Mouse (Mus musculus): ENCODE results near the gene Tspan5. TPM values are rescaled to one million over a fixed set of nuclear protein-coding genes. Genes with fewer than 3 reads are reported as not detected.
A peak's percentile ranks its signal among the peaks of the same experiment; 100 is the strongest.

Tspan5 gene
- polyA plus RNA-seq, 1 experiment from 2014 or later, result 14.3 TPM

DNA sequence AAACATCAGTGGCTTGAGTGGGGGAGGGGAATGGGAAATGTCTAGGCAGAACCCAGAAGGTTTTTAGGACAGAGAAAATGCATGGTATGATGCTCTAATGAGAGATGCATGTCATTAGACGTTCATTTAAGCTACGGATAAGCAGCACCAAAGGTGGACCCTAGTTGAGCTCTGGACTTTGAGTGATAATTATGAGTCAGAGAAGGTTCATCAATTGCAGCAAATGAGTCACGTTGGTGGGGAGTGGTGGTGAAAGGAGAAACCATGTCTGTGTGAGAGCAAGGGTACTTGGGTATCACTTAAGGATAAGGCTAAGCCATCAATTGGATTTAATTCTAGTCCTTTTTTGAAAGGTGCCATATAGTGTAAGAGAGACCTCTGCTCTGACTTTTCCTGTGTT, 1.7 kb upstream of the Tspan5 start:
- H3K4me2 ChIP-seq (ENCODE audit: low read depth, low read length), result no peak overlapping the region
- no peak for ATAC-seq (replicated peaks; ENCODE audit: extremely low read depth, insufficient read depth, low FRiP score)
- 73% methylated on average over 3 of the region's 3 CpGs for WGBS
- peaks cover 6% of the 10 kb centered on the region for H3K4me1 ChIP-seq (ENCODE audit: control insufficient read depth, insufficient read depth, low read length)
- no peak overlapping the region for H3K9ac ChIP-seq (ENCODE audit: low read length)
- H3K9me3 ChIP-seq (replicated peaks; ENCODE audit: control insufficient read depth, low read length), result no peaks in the 10 kb centered on the region
- no peak overlapping the region for H3K4me3 ChIP-seq (ENCODE audit: low read length)
- H3K27me3 ChIP-seq (ENCODE audit: control insufficient read depth, insufficient read depth, low read length), result peaks cover 7% of the 10 kb centered on the region; the same call in 1 of the 2 replicates
- no peak overlapping the region for H3K27ac ChIP-seq (ENCODE audit: low read length)
- H3K36me3 ChIP-seq (ENCODE audit: control insufficient read depth, insufficient read depth), result no peaks in the 10 kb centered on the region

DNA sequence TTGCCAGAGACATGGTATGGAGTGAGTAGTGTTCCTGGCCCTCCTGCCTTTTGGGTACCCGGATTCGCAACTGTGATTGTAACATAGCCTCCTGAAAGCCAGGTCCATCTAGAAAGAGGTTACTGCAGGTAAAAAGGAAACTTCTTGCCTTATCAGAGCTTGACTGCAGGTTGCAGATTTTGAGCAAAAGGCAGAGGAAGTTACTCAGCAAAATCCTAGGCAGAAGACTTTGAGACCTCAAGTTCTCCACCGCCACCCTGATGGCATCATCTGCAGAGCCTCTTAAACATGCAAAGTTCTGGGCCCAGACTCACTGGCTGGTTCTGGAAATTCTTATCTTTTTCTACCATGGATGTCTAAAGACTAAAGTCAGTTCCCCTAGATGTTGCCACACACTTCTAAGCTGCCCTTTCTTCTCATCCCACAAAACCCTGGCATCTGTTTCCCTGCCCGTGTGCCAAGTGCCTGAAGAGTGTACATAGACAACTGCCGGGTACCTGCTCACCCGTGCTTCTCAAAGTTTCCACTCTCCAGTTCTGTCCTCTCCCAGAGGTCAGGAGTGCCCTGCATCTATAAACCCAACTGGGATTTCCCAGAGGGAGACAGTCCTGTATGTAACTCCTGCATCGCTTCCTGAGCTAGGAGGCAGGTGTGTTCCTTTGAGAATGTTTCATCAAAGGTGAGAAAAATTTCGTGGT, 1.0 kb upstream of the Tspan5 start:
- no peak for ATAC-seq (replicated peaks; ENCODE audit: extremely low read depth, insufficient read depth, low FRiP score)
- no peaks in the 10 kb centered on the region for H3K36me3 ChIP-seq (ENCODE audit: control insufficient read depth, insufficient read depth)
- H3K27ac ChIP-seq (ENCODE audit: low read length), result no peak overlapping the region
- H3K4me2 ChIP-seq (ENCODE audit: low read depth, low read length), result no peak overlapping the region; the same call in 1 of the 2 replicates
- H3K27me3 ChIP-seq (ENCODE audit: control insufficient read depth, insufficient read depth, low read length), result peaks cover 7% of the 10 kb centered on the region; the same call in 1 of the 2 replicates
- H3K9ac ChIP-seq (ENCODE audit: low read length), result no peak overlapping the region
- WGBS, result 57% methylated on average over 8 of the region's 8 CpGs
- H3K9me3 ChIP-seq (replicated peaks; ENCODE audit: control insufficient read depth, low read length), result no peaks in the 10 kb centered on the region
- peaks cover 6% of the 10 kb centered on the region for H3K4me1 ChIP-seq (ENCODE audit: control insufficient read depth, insufficient read depth, low read length)
- H3K4me3 ChIP-seq (ENCODE audit: low read length), result no peak overlapping the region

DNA sequence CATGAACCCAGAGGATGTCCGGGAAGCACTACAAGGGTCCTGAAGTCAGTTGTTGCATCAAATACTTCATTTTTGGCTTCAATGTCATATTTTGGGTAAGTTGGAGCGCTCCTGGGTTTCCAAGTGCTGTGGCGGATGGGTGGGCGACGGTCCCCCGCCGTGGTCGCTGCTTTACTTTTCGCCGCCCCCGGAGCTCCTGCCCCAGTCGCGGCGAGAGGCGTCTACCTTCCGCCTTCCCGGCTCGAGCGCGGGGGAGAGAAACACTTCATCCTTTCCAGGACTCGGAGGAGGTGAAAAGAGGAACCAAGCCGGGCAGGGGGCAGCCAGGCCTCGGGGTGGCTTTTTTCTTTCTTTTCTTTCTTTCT, 553 bp downstream of the Tspan5 start:
- WGBS, result 0% methylated on average over 23 of the region's 23 CpGs
- Histone ChIP-seq H3K9ac (ENCODE audit: low read length) (peak overlapping the region; percentile 86), H3K27me3 (ENCODE audit: control insufficient read depth, insufficient read depth, low read length) (peaks cover 7% of the 10 kb centered on the region; the same call in 1 of the 2 replicates), H3K4me2 (ENCODE audit: low read depth, low read length) (peak overlapping the region; percentile 99), H3K4me1 (ENCODE audit: control insufficient read depth, insufficient read depth, low read length) (peaks cover 6% of the 10 kb centered on the region), H3K27ac (ENCODE audit: low read length) (peak overlapping the region; percentile 45; the same call in 1 of the 2 replicates), H3K9me3 (replicated peaks; ENCODE audit: control insufficient read depth, low read length) (no peaks in the 10 kb centered on the region), H3K4me3 (ENCODE audit: low read length) (peak overlapping the region; percentile 85), H3K36me3 (ENCODE audit: control insufficient read depth, insufficient read depth) (no peaks in the 10 kb centered on the region)
- ATAC-seq (replicated peaks; ENCODE audit: extremely low read depth, insufficient read depth, low FRiP score), result peak; percentile 21

- H3K9ac ChIP-seq (ENCODE audit: low read length), result peak overlapping the region; percentile 86
- WGBS, result under 1% methylated on average over 33 of the region's 33 CpGs
- H3K4me2 ChIP-seq (ENCODE audit: low read depth, low read length), result peak overlapping the region; percentile 99
- peaks cover 7% of the 10 kb centered on the region; the same call in 1 of the 2 replicates for H3K27me3 ChIP-seq (ENCODE audit: control insufficient read depth, insufficient read depth, low read length)
- H3K4me1 ChIP-seq (ENCODE audit: control insufficient read depth, insufficient read depth, low read length), result peaks cover 6% of the 10 kb centered on the region
- no peaks in the 10 kb centered on the region for H3K36me3 ChIP-seq (ENCODE audit: control insufficient read depth, insufficient read depth)
- peak; percentile 45; the same call in 1 of the 2 replicates for ATAC-seq (replicated peaks; ENCODE audit: extremely low read depth, insufficient read depth, low FRiP score)
- peak overlapping the region; percentile 85 for H3K4me3 ChIP-seq (ENCODE audit: low read length)
- H3K9me3 ChIP-seq (replicated peaks; ENCODE audit: control insufficient read depth, low read length), result no peaks in the 10 kb centered on the region
- no peak overlapping the region for H3K27ac ChIP-seq (ENCODE audit: low read length)
Measured at GRCm38 (mm10) chr3:138743061-138743671, 1.2 kb downstream of the Tspan5 start.

DNA sequence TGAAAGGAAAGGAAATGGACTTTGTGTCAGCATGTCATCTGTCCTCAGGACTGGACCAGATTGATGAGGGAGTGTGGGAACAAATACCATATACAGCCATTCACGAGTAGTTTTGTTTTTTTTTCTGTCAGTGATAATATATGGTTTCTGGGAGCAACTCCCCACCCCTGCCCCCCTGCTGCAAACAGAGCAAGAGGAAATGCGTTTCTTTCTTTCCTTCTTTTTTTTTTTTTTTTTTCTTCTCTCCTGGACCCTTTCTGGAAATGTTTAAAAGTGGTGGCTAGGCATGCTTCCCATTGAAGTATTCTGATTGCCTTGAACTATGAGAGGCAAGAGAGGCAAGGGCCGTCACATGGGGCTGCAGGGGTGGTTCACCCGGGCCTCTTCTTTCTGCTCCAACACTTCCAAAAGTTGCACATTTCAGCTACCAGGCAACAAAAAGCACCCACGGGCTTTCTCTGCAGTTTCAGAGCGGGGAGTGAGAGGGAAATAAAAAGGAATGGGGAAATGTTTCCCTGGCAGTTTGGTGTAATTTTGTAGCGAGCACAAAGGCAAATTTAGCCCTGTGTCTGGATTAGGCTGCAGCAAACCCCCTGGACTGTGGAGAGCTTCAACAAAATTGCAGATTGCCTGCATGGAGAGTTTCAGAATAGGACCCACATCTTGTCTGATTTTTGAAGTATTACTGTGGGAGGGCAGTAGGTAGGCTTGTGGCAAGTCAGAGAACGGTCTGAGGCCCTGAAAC, 2.2 kb downstream of the Tspan5 start:
- Histone ChIP-seq H3K4me2 (ENCODE audit: low read depth, low read length) (peak overlapping the region; percentile 99; the same call in 1 of the 2 replicates), H3K9ac (ENCODE audit: low read length) (no peak overlapping the region), H3K9me3 (replicated peaks; ENCODE audit: control insufficient read depth, low read length) (no peaks in the 10 kb centered on the region), H3K4me1 (ENCODE audit: control insufficient read depth, insufficient read depth, low read length) (peaks cover 6% of the 10 kb centered on the region), H3K27ac (ENCODE audit: low read length) (no peak overlapping the region), H3K27me3 (ENCODE audit: control insufficient read depth, insufficient read depth, low read length) (peaks cover 7% of the 10 kb centered on the region; the same call in 1 of the 2 replicates), H3K36me3 (ENCODE audit: control insufficient read depth, insufficient read depth) (no peaks in the 10 kb centered on the region), H3K4me3 (ENCODE audit: low read length) (peak overlapping the region; percentile 85)
- 53% methylated on average over 8 of the region's 8 CpGs for WGBS
- no peak for ATAC-seq (replicated peaks; ENCODE audit: extremely low read depth, insufficient read depth, low FRiP score)

- Histone ChIP-seq H3K4me2 (ENCODE audit: low read depth, low read length) (no peak overlapping the region), H3K9me3 (replicated peaks; ENCODE audit: control insufficient read depth, low read length) (no peaks in the 10 kb centered on the region), H3K4me3 (ENCODE audit: low read length) (no peak overlapping the region), H3K4me1 (ENCODE audit: control insufficient read depth, insufficient read depth, low read length) (peaks cover 6% of the 10 kb centered on the region), H3K27ac (ENCODE audit: low read length) (no peak overlapping the region), H3K27me3 (ENCODE audit: control insufficient read depth, insufficient read depth, low read length) (peaks cover 7% of the 10 kb centered on the region; the same call in 1 of the 2 replicates), H3K36me3 (ENCODE audit: control insufficient read depth, insufficient read depth) (no peaks in the 10 kb centered on the region), H3K9ac (ENCODE audit: low read length) (no peak overlapping the region)
- ATAC-seq (replicated peaks; ENCODE audit: extremely low read depth, insufficient read depth, low FRiP score), result no peak
- WGBS, result 62% methylated on average over 11 of the region's 11 CpGs
Measured at GRCm38 (mm10) chr3:138745091-138745490, 3.1 kb downstream of the Tspan5 start.

- WGBS, result 76% methylated on average over 4 of the region's 4 CpGs
- Histone ChIP-seq H3K27ac (ENCODE audit: low read length) (no peak overlapping the region), H3K4me3 (ENCODE audit: low read length) (no peak overlapping the region), H3K4me1 (ENCODE audit: control insufficient read depth, insufficient read depth, low read length) (peaks cover 6% of the 10 kb centered on the region), H3K4me2 (ENCODE audit: low read depth, low read length) (no peak overlapping the region), H3K27me3 (ENCODE audit: control insufficient read depth, insufficient read depth, low read length) (peaks cover 3% of the 10 kb centered on the region; the same call in 1 of the 2 replicates), H3K36me3 (ENCODE audit: control insufficient read depth, insufficient read depth) (no peaks in the 10 kb centered on the region), H3K9ac (ENCODE audit: low read length) (no peak overlapping the region), H3K9me3 (replicated peaks; ENCODE audit: control insufficient read depth, low read length) (no peaks in the 10 kb centered on the region)
- ATAC-seq (replicated peaks; ENCODE audit: extremely low read depth, insufficient read depth, low FRiP score), result no peak
Measured at GRCm38 (mm10) chr3:138745596-138745995, 3.6 kb downstream of the Tspan5 start.

- H3K4me3 ChIP-seq (ENCODE audit: low read length), result no peak overlapping the region
- H3K9ac ChIP-seq (ENCODE audit: low read length), result no peak overlapping the region
- no peak overlapping the region for H3K4me2 ChIP-seq (ENCODE audit: low read depth, low read length)
- H3K9me3 ChIP-seq (replicated peaks; ENCODE audit: control insufficient read depth, low read length), result no peaks in the 10 kb centered on the region
- no peaks in the 10 kb centered on the region for H3K36me3 ChIP-seq (ENCODE audit: control insufficient read depth, insufficient read depth)
- H3K4me1 ChIP-seq (ENCODE audit: control insufficient read depth, insufficient read depth, low read length), result peaks cover 6% of the 10 kb centered on the region
- H3K27ac ChIP-seq (ENCODE audit: low read length), result no peak overlapping the region
- WGBS, result 83% methylated on average over 8 of the region's 8 CpGs
- no peaks in the 10 kb centered on the region for H3K27me3 ChIP-seq (ENCODE audit: control insufficient read depth, insufficient read depth, low read length)
- no peak for ATAC-seq (replicated peaks; ENCODE audit: extremely low read depth, insufficient read depth, low FRiP score)
Measured at GRCm38 (mm10) chr3:138746556-138746955, 4.6 kb downstream of the Tspan5 start.

DNA sequence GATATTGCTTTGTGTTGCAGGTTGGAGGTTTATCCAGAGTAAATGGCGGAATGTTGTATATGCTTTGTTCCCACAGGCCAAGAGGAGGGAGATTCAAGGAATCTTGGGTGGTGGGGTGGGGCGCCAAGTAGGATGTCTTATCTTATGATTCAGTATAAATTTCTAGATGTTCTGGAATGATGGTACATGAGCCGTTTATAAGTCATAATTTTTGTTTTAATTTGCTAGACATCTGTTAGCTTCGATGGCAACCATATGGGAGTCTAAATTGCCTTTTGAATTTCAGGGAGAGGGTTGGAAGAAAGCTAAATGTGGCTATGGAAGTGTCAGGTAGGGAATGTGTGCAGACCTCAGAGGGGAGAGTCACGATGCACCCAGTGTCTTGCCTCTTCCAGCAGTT, 5.0 kb downstream of the Tspan5 start:
- Histone ChIP-seq H3K9ac (ENCODE audit: low read length) (no peak overlapping the region), H3K27ac (ENCODE audit: low read length) (no peak overlapping the region), H3K4me3 (ENCODE audit: low read length) (no peak overlapping the region), H3K4me1 (ENCODE audit: control insufficient read depth, insufficient read depth, low read length) (peaks cover 3% of the 10 kb centered on the region), H3K27me3 (ENCODE audit: control insufficient read depth, insufficient read depth, low read length) (no peaks in the 10 kb centered on the region), H3K4me2 (ENCODE audit: low read depth, low read length) (no peak overlapping the region), H3K36me3 (ENCODE audit: control insufficient read depth, insufficient read depth) (no peaks in the 10 kb centered on the region), H3K9me3 (replicated peaks; ENCODE audit: control insufficient read depth, low read length) (no peaks in the 10 kb centered on the region)
- ATAC-seq (replicated peaks; ENCODE audit: extremely low read depth, insufficient read depth, low FRiP score), result no peak
- WGBS, result 79% methylated on average over 5 of the region's 5 CpGs
